Comparison of ENCODE assay signal across 17 mouse cellular contexts in the genomic region with DNA sequence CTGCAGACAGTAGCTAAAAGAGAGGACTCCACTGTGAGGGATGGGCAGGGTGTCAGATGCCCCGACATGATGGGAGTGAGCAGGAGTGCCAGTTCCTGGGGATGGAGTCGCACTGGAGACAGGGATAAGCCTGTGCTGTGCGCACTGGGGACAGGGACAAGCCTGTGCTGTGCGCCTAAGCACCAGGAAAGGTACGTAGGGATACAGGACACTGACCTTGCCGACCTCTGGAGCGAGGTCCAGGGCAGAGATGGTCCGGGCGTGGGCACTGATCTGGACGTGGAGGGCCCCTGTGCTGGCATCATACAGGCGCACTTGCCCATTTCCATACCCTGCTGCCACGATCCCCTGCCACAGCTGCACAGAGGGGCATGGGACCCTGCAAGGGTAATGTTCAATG. TPM values are rescaled to one million over a fixed set of nuclear protein-coding genes. Genes with fewer than 3 reads are reported as not detected.
"Had no signal": no experiment of that assay in that cellular context is flagged by ENCODE, and none has a peak within 500 bp of the region (broad histone marks: within the 10 kb centered on the region; RNA-seq: fewer than 3 reads in every experiment).

No protein-coding gene starts in this region.

- ATAC-seq: midbrain, embryonic 16.5 days had no signal

- H3K4me3 ChIP-seq: layer of hippocampus, adult 2 months; left cerebral cortex, adult 2 months; limb, embryonic 13.5 days; liver, embryonic 15.5 days; midbrain, embryonic 12.5 days had no signal

- H3K4me2 ChIP-seq: limb, embryonic 13.5 days; liver, embryonic 15.5 days; midbrain, embryonic 12.5 days had no signal

- H3K9me3 ChIP-seq: limb, embryonic 13.5 days; liver, embryonic 15.5 days; midbrain, embryonic 12.5 days had no signal

- DNase-seq: kidney, adult 2 months; layer of hippocampus, adult 9-11 months; lung, adult 2 months; lung, postnatal 14 days; lung, postnatal 4 days; thymus, adult 18-20 months; thymus, postnatal 36 days had no signal

- H3K9ac ChIP-seq: limb, embryonic 13.5 days; liver, embryonic 15.5 days; midbrain, embryonic 12.5 days had no signal

- H3K27ac ChIP-seq: kidney, postnatal 0 days; layer of hippocampus, adult 2 months; left cerebral cortex, adult 2 months; limb, embryonic 13.5 days; liver, embryonic 15.5 days; midbrain, embryonic 12.5 days had no signal

- H3K27me3 ChIP-seq: limb, embryonic 13.5 days had no signal

RNA-seq across cellular contexts. Expression of a gene that starts 3.2 kb away (rescaled TPM):
- total RNA-seq: monocyte, adult 5-6 weeks had no signal

RNA-seq across cellular contexts. Expression of a gene that starts 3.2 kb away (rescaled TPM):
- total RNA-seq: megakaryocyte progenitor cell, adult 5-6 weeks had no signal

RNA-seq across cellular contexts. Expression of a gene that starts 17.8 kb away (rescaled TPM):
- total RNA-seq: megakaryocyte-erythroid progenitor cell, adult 5-6 weeks had no signal
